ENCODE assay signal across 19 mouse cellular contexts in genomic region chrX:23695109-23695508, GRCm38 (mm10). TPM values are rescaled to one million over a fixed set of nuclear protein-coding genes. Genes with fewer than 3 reads are reported as not detected.
DNase-seq lines count a peak whose midpoint lies in the region; ATAC-seq and TF ChIP-seq lines count a peak whose summit lies in the region.
"Had no signal": no experiment of that assay in that cellular context is flagged by ENCODE, and none has a peak within 500 bp of the region (broad histone marks: within the 10 kb centered on the region; RNA-seq: fewer than 3 reads in every experiment).

No protein-coding gene starts in this region.

- H3K27me3 ChIP-seq in forebrain, postnatal 0 days (ENCODE audit: insufficient read depth, low read length) = no peaks in the 10 kb centered on the region
- no peaks in the 10 kb centered on the region for H3K27me3 ChIP-seq in forebrain, embryonic 13.5 days
- H3K27me3 ChIP-seq in liver, embryonic 15.5 days = no peaks in the 10 kb centered on the region
- no peaks in the 10 kb centered on the region for H3K27me3 ChIP-seq in stomach, postnatal 0 days (ENCODE audit: control insufficient read depth, insufficient read depth, low read length)
- H3K27me3 ChIP-seq: forebrain, embryonic 12.5 days; neural tube, embryonic 13.5 days had no signal

- no peaks in the 10 kb centered on the region for H3K36me3 ChIP-seq in forebrain, postnatal 0 days (ENCODE audit: insufficient read depth)
- no peaks in the 10 kb centered on the region for H3K36me3 ChIP-seq in forebrain, embryonic 13.5 days (ENCODE audit: poor library complexity, severe bottlenecking)
- no peaks in the 10 kb centered on the region for H3K36me3 ChIP-seq in liver, embryonic 15.5 days (replicated peaks)
- no peaks in the 10 kb centered on the region for H3K36me3 ChIP-seq in stomach, postnatal 0 days (ENCODE audit: control insufficient read depth, insufficient read depth, low read length)
- H3K36me3 ChIP-seq: forebrain, embryonic 12.5 days; neural tube, embryonic 13.5 days had no signal

- H3K27ac ChIP-seq in forebrain, postnatal 0 days (ENCODE audit: low read depth, low read length) = no peak overlapping the region
- H3K27ac ChIP-seq in forebrain, embryonic 13.5 days = no peak overlapping the region
- no peak overlapping the region for H3K27ac ChIP-seq in layer of hippocampus, adult 2 months
- no peak overlapping the region for H3K27ac ChIP-seq in liver, embryonic 15.5 days (replicated peaks)
- no peak overlapping the region for H3K27ac ChIP-seq in stomach, postnatal 0 days (replicated peaks)
- H3K27ac ChIP-seq: forebrain, embryonic 12.5 days; heart, adult 2 months; neural tube, embryonic 13.5 days had no signal

- H3K9me3 ChIP-seq in forebrain, postnatal 0 days (ENCODE audit: low read length) = no peaks in the 10 kb centered on the region
- no peaks in the 10 kb centered on the region for H3K9me3 ChIP-seq in forebrain, embryonic 13.5 days (replicated peaks)
- H3K9me3 ChIP-seq in liver, embryonic 15.5 days (replicated peaks) = no peaks in the 10 kb centered on the region
- H3K9me3 ChIP-seq in stomach, postnatal 0 days (ENCODE audit: control insufficient read depth, low read length) = no peaks in the 10 kb centered on the region
- H3K9me3 ChIP-seq: forebrain, embryonic 12.5 days; neural tube, embryonic 13.5 days had no signal

- TF ChIP-seq CTCF in forebrain, postnatal 0 days (IDR thresholded peaks at IDR 0.05; ENCODE audit: low read depth) = no peak
- no peak for TF ChIP-seq CTCF in layer of hippocampus, adult 2 months (conservative IDR thresholded peaks at IDR 0.05)
- no peak for TF ChIP-seq CTCF in stomach, postnatal 0 days (IDR thresholded peaks at IDR 0.05; ENCODE audit: low read depth)

- TF ChIP-seq EP300 in stomach, postnatal 0 days (optimal IDR thresholded peaks at IDR 0.05) = no peak

- no peaks in the 10 kb centered on the region for H3K4me1 ChIP-seq in forebrain, postnatal 0 days (ENCODE audit: insufficient read depth)
- no peaks in the 10 kb centered on the region for H3K4me1 ChIP-seq in forebrain, embryonic 13.5 days
- peaks cover 13% of the 10 kb centered on the region; the same call in 1 of the 2 replicates for H3K4me1 ChIP-seq in liver, embryonic 15.5 days (replicated peaks)
- no peaks in the 10 kb centered on the region for H3K4me1 ChIP-seq in stomach, postnatal 0 days (replicated peaks; ENCODE audit: control insufficient read depth, insufficient read depth)
- H3K4me1 ChIP-seq: forebrain, embryonic 12.5 days; neural tube, embryonic 13.5 days had no signal

- DNase-seq in forebrain, postnatal 0 days = no peak
- no peak for DNase-seq in layer of hippocampus, adult 2 months (ENCODE audit: low spot score in 2 of 2)
- no peak for DNase-seq in layer of hippocampus, postnatal 25 days (ENCODE audit: extremely low spot score in 1 of 2, low spot score in 1 of 2)
- peak; percentile 20 for DNase-seq in 3T3-L1 (ENCODE audit: low read depth, low spot score)
- DNase-seq in stomach, postnatal 0 days (ENCODE audit: low spot score) = no peak
- no peak for DNase-seq in spleen, adult 12 weeks (ENCODE audit: low spot score)
- DNase-seq: cerebellum, adult 18-20 months; cerebellum, postnatal 25 days; gastrocnemius, postnatal 14 days; heart, adult 2 months; kidney, adult 11 months; spleen, adult 18-20 months; thymus, postnatal 36 days had no signal

- H3K9ac ChIP-seq in forebrain, postnatal 0 days = no peak overlapping the region
- no peak overlapping the region for H3K9ac ChIP-seq in forebrain, embryonic 13.5 days
- no peak overlapping the region for H3K9ac ChIP-seq in liver, embryonic 15.5 days
- no peak overlapping the region for H3K9ac ChIP-seq in stomach, postnatal 0 days (ENCODE audit: low read length)
- H3K9ac ChIP-seq: forebrain, embryonic 12.5 days; neural tube, embryonic 13.5 days had no signal

- ATAC-seq in forebrain, postnatal 0 days = no peak
- ATAC-seq in forebrain, embryonic 13.5 days = no peak
- no peak for ATAC-seq in liver, embryonic 15.5 days (ENCODE audit: insufficient read depth)
- ATAC-seq in stomach, postnatal 0 days (ENCODE audit: low FRiP score, low TSS enrichment) = no peak
- ATAC-seq: hindbrain, embryonic 16.5 days; lung, postnatal 0 days had no signal

- peak overlapping the region; percentile 13; the same call in 1 of the 2 replicates for H3K4me2 ChIP-seq in forebrain, postnatal 0 days (ENCODE audit: low read depth)
- H3K4me2 ChIP-seq in forebrain, embryonic 13.5 days = no peak overlapping the region
- H3K4me2 ChIP-seq in liver, embryonic 15.5 days = peak overlapping the region; percentile 39
- H3K4me2 ChIP-seq in stomach, postnatal 0 days (replicated peaks; ENCODE audit: low read depth) = no peak overlapping the region

- H3K4me3 ChIP-seq in forebrain, postnatal 0 days (ENCODE audit: low read depth, low read length) = no peak overlapping the region
- H3K4me3 ChIP-seq in forebrain, embryonic 13.5 days = no peak overlapping the region
- H3K4me3 ChIP-seq in layer of hippocampus, adult 2 months = peak overlapping the region; percentile 78; the same call in 1 of the 2 replicates
- peak overlapping the region; percentile 20; the same call in 1 of the 2 replicates for H3K4me3 ChIP-seq in liver, embryonic 15.5 days (replicated peaks)
- H3K4me3 ChIP-seq in stomach, postnatal 0 days (ENCODE audit: low read depth, low read length) = no peak overlapping the region
- H3K4me3 ChIP-seq: forebrain, embryonic 12.5 days had no signal

RNA-seq across cellular contexts. Expression of gene Wdr44, which starts 2.3 kb away (rescaled TPM):
- total RNA-seq in forebrain, postnatal 0 days (2014; rRNA removed) = 12.5 and 13.5 TPM in 2 replicates
- polyA plus RNA-seq in forebrain, postnatal 0 days (2015; fragmentation: Nextera tagmentation; extraction: Ambion mirVana) = 15.3 and 19.3 TPM in 2 replicates
- polyA plus RNA-seq in forebrain, embryonic 13.5 days (2015; fragmentation: Nextera tagmentation; extraction: Ambion mirVana) = 14.2 and 14.9 TPM in 2 replicates
- total RNA-seq in layer of hippocampus, adult 2 months (2021) = 10 to 100 TPM; 24.2 to 25.2 TPM
- 10 to 100 TPM; 23.8 to 25.2 TPM for total RNA-seq in layer of hippocampus, postnatal 25 days (2021)
- polyA plus RNA-seq in liver, embryonic 15.5 days (2015; fragmentation: Nextera tagmentation; extraction: Ambion mirVana) = 6.0 and 6.1 TPM in 2 replicates
- 5.4 and 6.3 TPM in 2 replicates for polyA plus RNA-seq in stomach, postnatal 0 days (2015; fragmentation: Nextera tagmentation; extraction: Ambion mirVana)

Comparison
In these comparisons a context has a peak if more than half of its experiments do, and no peak if none do; other contexts are left out.
1. H3K4me2 ChIP-seq: peak in forebrain, postnatal 0 days (single experiment) and liver, embryonic 15.5 days (single experiment); none in forebrain, embryonic 13.5 days (single experiment) and stomach, postnatal 0 days (single experiment).
2. H3K4me3 ChIP-seq: peak in layer of hippocampus, adult 2 months (single experiment) and liver, embryonic 15.5 days (single experiment); none in forebrain, postnatal 0 days (single experiment), forebrain, embryonic 13.5 days (single experiment) and stomach, postnatal 0 days (single experiment).